Mouse (Mus musculus): ENCODE data around the gene Slc39a5. TPM values are rescaled to one million over a fixed set of nuclear protein-coding genes. Genes with fewer than 3 reads are reported as not detected.
A peak's percentile ranks its signal among the peaks of the same experiment; 100 is the strongest.

Slc39a5 gene
- polyA plus RNA-seq, 1 experiment from 2014 or later, result not detected

GRCm38 (mm10) chr10:128367899-128368401 lies 33.1 kb downstream of the Slc39a5 start:
- Histone ChIP-seq H3K4me3 (ENCODE audit: low read depth, low read length) (peak overlapping the region; percentile 72), H3K9ac (replicated peaks; ENCODE audit: low read length) (peak overlapping the region; percentile 68), H3K4me2 (ENCODE audit: low read depth, low read length) (peak overlapping the region; percentile 80), H3K27me3 (ENCODE audit: control insufficient read depth, insufficient read depth, low read length) (no peaks in the 10 kb centered on the region), H3K27ac (replicated peaks; ENCODE audit: low read depth, low read length) (no peak overlapping the region), H3K4me1 (ENCODE audit: control insufficient read depth, insufficient read depth, low read length) (no peaks in the 10 kb centered on the region), H3K9me3 (replicated peaks; ENCODE audit: control insufficient read depth, low read length) (no peaks in the 10 kb centered on the region), H3K36me3 (replicated peaks; ENCODE audit: control insufficient read depth, insufficient read depth, low read depth, low read length) (peaks cover 3% of the 10 kb centered on the region; the same call in 1 of the 2 replicates)
- DNase-seq (ENCODE audit: low spot score) (no peak), ATAC-seq (replicated peaks; ENCODE audit: insufficient number of reproducible peaks, low FRiP score, low TSS enrichment, low read depth) (no peak)
- WGBS, result 18% methylated on average over 19 of the region's 19 CpGs

- H3K36me3 ChIP-seq (replicated peaks; ENCODE audit: control insufficient read depth, insufficient read depth, low read depth, low read length), result peaks cover 13% of the 10 kb centered on the region
- no peak overlapping the region for H3K9ac ChIP-seq (replicated peaks; ENCODE audit: low read length)
- DNase-seq (ENCODE audit: low spot score) (peak; percentile 81), ATAC-seq (replicated peaks; ENCODE audit: insufficient number of reproducible peaks, low FRiP score, low TSS enrichment, low read depth) (no peak)
- no peak overlapping the region for H3K4me3 ChIP-seq (ENCODE audit: low read depth, low read length)
- H3K4me1 ChIP-seq (ENCODE audit: control insufficient read depth, insufficient read depth, low read length), result no peaks in the 10 kb centered on the region
- H3K9me3 ChIP-seq (replicated peaks; ENCODE audit: control insufficient read depth, low read length), result no peaks in the 10 kb centered on the region
- WGBS, result 53% methylated on average over 3 of the region's 3 CpGs
- H3K27ac ChIP-seq (replicated peaks; ENCODE audit: low read depth, low read length), result no peak overlapping the region
- H3K4me2 ChIP-seq (ENCODE audit: low read depth, low read length), result no peak overlapping the region
- H3K27me3 ChIP-seq (ENCODE audit: control insufficient read depth, insufficient read depth, low read length), result no peaks in the 10 kb centered on the region
Measured at GRCm38 (mm10) chr10:128362568-128362967, 38.5 kb downstream of the Slc39a5 start.

- DNase-seq (ENCODE audit: low spot score), result no peak
- H3K4me2 ChIP-seq (ENCODE audit: low read depth, low read length), result no peak overlapping the region
Measured at GRCm38 (mm10) chr10:128361836-128362235, 39.2 kb downstream of the Slc39a5 start.

GRCm38 (mm10) chr10:128359226-128359625 lies 41.8 kb downstream of the Slc39a5 start:
- no peaks in the 10 kb centered on the region for H3K27me3 ChIP-seq (ENCODE audit: control insufficient read depth, insufficient read depth, low read length)
- no peaks in the 10 kb centered on the region for H3K4me1 ChIP-seq (ENCODE audit: control insufficient read depth, insufficient read depth, low read length)
- H3K9me3 ChIP-seq (replicated peaks; ENCODE audit: control insufficient read depth, low read length), result no peaks in the 10 kb centered on the region
- no peak overlapping the region for H3K27ac ChIP-seq (replicated peaks; ENCODE audit: low read depth, low read length)
- 92% methylated on average over 6 of the region's 6 CpGs for WGBS
- no peak overlapping the region for H3K4me2 ChIP-seq (ENCODE audit: low read depth, low read length)
- H3K4me3 ChIP-seq (ENCODE audit: low read depth, low read length), result no peak overlapping the region
- peaks cover 14% of the 10 kb centered on the region for H3K36me3 ChIP-seq (replicated peaks; ENCODE audit: control insufficient read depth, insufficient read depth, low read depth, low read length)
- no peak for ATAC-seq (replicated peaks; ENCODE audit: insufficient number of reproducible peaks, low FRiP score, low TSS enrichment, low read depth)
- no peak overlapping the region for H3K9ac ChIP-seq (replicated peaks; ENCODE audit: low read length)
- no peak for DNase-seq (ENCODE audit: low spot score)

More at GRCm38 (mm10) chr10:128361836-128362235, 39.2 kb downstream of the Slc39a5 start:
- Histone ChIP-seq H3K27ac (replicated peaks; ENCODE audit: low read depth, low read length) (no peak overlapping the region), H3K4me1 (ENCODE audit: control insufficient read depth, insufficient read depth, low read length) (no peaks in the 10 kb centered on the region), H3K36me3 (replicated peaks; ENCODE audit: control insufficient read depth, insufficient read depth, low read depth, low read length) (peaks cover 13% of the 10 kb centered on the region), H3K9me3 (replicated peaks; ENCODE audit: control insufficient read depth, low read length) (no peaks in the 10 kb centered on the region), H3K9ac (replicated peaks; ENCODE audit: low read length) (no peak overlapping the region), H3K4me3 (ENCODE audit: low read depth, low read length) (no peak overlapping the region), H3K27me3 (ENCODE audit: control insufficient read depth, insufficient read depth, low read length) (no peaks in the 10 kb centered on the region)
- no peak for ATAC-seq (replicated peaks; ENCODE audit: insufficient number of reproducible peaks, low FRiP score, low TSS enrichment, low read depth)
- 95% methylated on average over 6 of the region's 6 CpGs for WGBS

GRCm38 (mm10) chr10:128358796-128359195 lies 42.2 kb downstream of the Slc39a5 start:
- Histone ChIP-seq H3K4me3 (ENCODE audit: low read depth, low read length) (no peak overlapping the region), H3K36me3 (replicated peaks; ENCODE audit: control insufficient read depth, insufficient read depth, low read depth, low read length) (peaks cover 13% of the 10 kb centered on the region), H3K4me2 (ENCODE audit: low read depth, low read length) (no peak overlapping the region), H3K9ac (replicated peaks; ENCODE audit: low read length) (no peak overlapping the region), H3K27me3 (ENCODE audit: control insufficient read depth, insufficient read depth, low read length) (no peaks in the 10 kb centered on the region), H3K4me1 (ENCODE audit: control insufficient read depth, insufficient read depth, low read length) (no peaks in the 10 kb centered on the region), H3K9me3 (replicated peaks; ENCODE audit: control insufficient read depth, low read length) (no peaks in the 10 kb centered on the region), H3K27ac (replicated peaks; ENCODE audit: low read depth, low read length) (no peak overlapping the region)
- ATAC-seq (replicated peaks; ENCODE audit: insufficient number of reproducible peaks, low FRiP score, low TSS enrichment, low read depth) (no peak), DNase-seq (ENCODE audit: low spot score) (peak; percentile 73)
- WGBS, result 58% methylated on average over 2 of the region's 2 CpGs

GRCm38 (mm10) chr10:128347541-128347940 lies 53.5 kb downstream of the Slc39a5 start:
- H3K9ac ChIP-seq (replicated peaks; ENCODE audit: low read length), result no peak overlapping the region
- no peaks in the 10 kb centered on the region for H3K4me1 ChIP-seq (ENCODE audit: control insufficient read depth, insufficient read depth, low read length)
- H3K27me3 ChIP-seq (ENCODE audit: control insufficient read depth, insufficient read depth, low read length), result no peaks in the 10 kb centered on the region
- no peak overlapping the region for H3K4me3 ChIP-seq (ENCODE audit: low read depth, low read length)
- no peaks in the 10 kb centered on the region for H3K9me3 ChIP-seq (replicated peaks; ENCODE audit: control insufficient read depth, low read length)
- WGBS, result 91% methylated on average over 8 of the region's 8 CpGs
- no peak for ATAC-seq (replicated peaks; ENCODE audit: insufficient number of reproducible peaks, low FRiP score, low TSS enrichment, low read depth)
- no peak overlapping the region for H3K27ac ChIP-seq (replicated peaks; ENCODE audit: low read depth, low read length)
- DNase-seq (ENCODE audit: low spot score), result no peak
- peaks cover 12% of the 10 kb centered on the region for H3K36me3 ChIP-seq (replicated peaks; ENCODE audit: control insufficient read depth, insufficient read depth, low read depth, low read length)
- H3K4me2 ChIP-seq (ENCODE audit: low read depth, low read length), result no peak overlapping the region

Small RNAs within 50 kb of the gene (microRNA-seq; reads per million reads assigned to microRNA genes)
- gene Gm25361 (ENCODE audit: borderline number of aligned reads), result not detected
- not detected for gene Gm26308 (ENCODE audit: borderline number of aligned reads)
- gene Mir6914 (ENCODE audit: borderline number of aligned reads), result not detected
- gene Mir6915 (ENCODE audit: borderline number of aligned reads), result 1.4 reads per million

Other genes starting within 250 kb of the Slc39a5 start
- gene Rbms2, start 220.9 kb downstream of the Slc39a5 start, polyA plus RNA-seq (2014; fragmentation: Nextera tagmentation; extraction: Ambion mirVana), result 24.5 and 24.6 TPM in 2 replicates
- 0.76 and 1.2 TPM in 2 replicates for gene Gls2, start 206.8 kb downstream of the Slc39a5 start, polyA plus RNA-seq (2014; fragmentation: Nextera tagmentation; extraction: Ambion mirVana)
- gene Spryd4, start 189.4 kb downstream of the Slc39a5 start, polyA plus RNA-seq (2014; fragmentation: Nextera tagmentation; extraction: Ambion mirVana), result 30.7 and 33.7 TPM in 2 replicates
- gene Mip, start 175.4 kb downstream of the Slc39a5 start, polyA plus RNA-seq (2014; fragmentation: Nextera tagmentation; extraction: Ambion mirVana), result 0.45 TPM in 1 of 2 replicates, not detected in the other
- 64.2 and 66.6 TPM in 2 replicates for gene Timeless, start 169.2 kb downstream of the Slc39a5 start, polyA plus RNA-seq (2014; fragmentation: Nextera tagmentation; extraction: Ambion mirVana)
- gene Apon, start 147.1 kb downstream of the Slc39a5 start, polyA plus RNA-seq (2014; fragmentation: Nextera tagmentation; extraction: Ambion mirVana), result 0.21 and 0.80 TPM in 2 replicates
- gene Apof, start 132.6 kb downstream of the Slc39a5 start, polyA plus RNA-seq (2014; fragmentation: Nextera tagmentation; extraction: Ambion mirVana), result not detected in 2 replicates
- 12.7 and 13.4 TPM in 2 replicates for gene Stat2, start 130.7 kb downstream of the Slc39a5 start, polyA plus RNA-seq (2014; fragmentation: Nextera tagmentation; extraction: Ambion mirVana)
- not detected in 2 replicates for gene Il23a, start 102.5 kb downstream of the Slc39a5 start, polyA plus RNA-seq (2014; fragmentation: Nextera tagmentation; extraction: Ambion mirVana)
- gene Pan2, start 97.9 kb downstream of the Slc39a5 start, polyA plus RNA-seq (2014; fragmentation: Nextera tagmentation; extraction: Ambion mirVana), result 33.6 and 35.2 TPM in 2 replicates
- gene Cnpy2, start 78.8 kb downstream of the Slc39a5 start, polyA plus RNA-seq (2014; fragmentation: Nextera tagmentation; extraction: Ambion mirVana), result 288 and 305 TPM in 2 replicates
- gene Cs, start 63.5 kb downstream of the Slc39a5 start, polyA plus RNA-seq (2014; fragmentation: Nextera tagmentation; extraction: Ambion mirVana), result 246 and 258 TPM in 2 replicates
- 13.2 and 13.5 TPM in 2 replicates for gene Coq10a, start 32.2 kb downstream of the Slc39a5 start, polyA plus RNA-seq (2014; fragmentation: Nextera tagmentation; extraction: Ambion mirVana)
- gene Ankrd52, start 24.1 kb downstream of the Slc39a5 start, polyA plus RNA-seq (2014; fragmentation: Nextera tagmentation; extraction: Ambion mirVana), result 9.3 and 10.4 TPM in 2 replicates
- 92.2 and 99.1 TPM in 2 replicates for gene Nabp2, start 10.3 kb upstream of the Slc39a5 start, polyA plus RNA-seq (2014; fragmentation: Nextera tagmentation; extraction: Ambion mirVana)
- gene Rnf41, start 10.4 kb upstream of the Slc39a5 start, polyA plus RNA-seq (2014; fragmentation: Nextera tagmentation; extraction: Ambion mirVana), result 36.4 and 38.9 TPM in 2 replicates
- 103 and 109 TPM in 2 replicates for gene Smarcc2, start 58.0 kb upstream of the Slc39a5 start, polyA plus RNA-seq (2014; fragmentation: Nextera tagmentation; extraction: Ambion mirVana)
- gene Myl6, start 92.9 kb upstream of the Slc39a5 start, polyA plus RNA-seq (2014; fragmentation: Nextera tagmentation; extraction: Ambion mirVana), result 678 and 740 TPM in 2 replicates
- gene Myl6b, start 97.5 kb upstream of the Slc39a5 start, polyA plus RNA-seq (2014; fragmentation: Nextera tagmentation; extraction: Ambion mirVana), result 2.3 and 2.9 TPM in 2 replicates
- 12.5 and 15.8 TPM in 2 replicates for gene Esyt1, start 124.6 kb upstream of the Slc39a5 start, polyA plus RNA-seq (2014; fragmentation: Nextera tagmentation; extraction: Ambion mirVana)
- 13.6 and 15.0 TPM in 2 replicates for gene Zc3h10, start 146.5 kb upstream of the Slc39a5 start, polyA plus RNA-seq (2014; fragmentation: Nextera tagmentation; extraction: Ambion mirVana)
- 3,098 and 3,409 TPM in 2 replicates for gene Rpl41, start 148.1 kb upstream of the Slc39a5 start, polyA plus RNA-seq (2014; fragmentation: Nextera tagmentation; extraction: Ambion mirVana)
- 268 and 270 TPM in 2 replicates for gene Pa2g4, start 164.8 kb upstream of the Slc39a5 start, polyA plus RNA-seq (2014; fragmentation: Nextera tagmentation; extraction: Ambion mirVana)
- 10.2 and 10.6 TPM in 2 replicates for gene Erbb3, start 188.4 kb upstream of the Slc39a5 start, polyA plus RNA-seq (2014; fragmentation: Nextera tagmentation; extraction: Ambion mirVana)
- gene Rps26, start 225.5 kb upstream of the Slc39a5 start, polyA plus RNA-seq (2014; fragmentation: Nextera tagmentation; extraction: Ambion mirVana), result 765 and 782 TPM in 2 replicates
- gene Ikzf4, start 244.8 kb upstream of the Slc39a5 start, polyA plus RNA-seq (2014; fragmentation: Nextera tagmentation; extraction: Ambion mirVana), result 3.5 and 4.9 TPM in 2 replicates